Mouse (Mus musculus): Measurements from ENCODE around the gene Olfr912. TPM values are rescaled to one million over a fixed set of nuclear protein-coding genes. Genes with fewer than 3 reads are reported as not detected.
A peak's percentile ranks its signal among the peaks of the same experiment; 100 is the strongest.

The Olfr912 gene
- total RNA-seq, 1 experiment, result not detected

- Histone ChIP-seq H3K36me3 (ENCODE audit: control insufficient read depth, insufficient read depth, low read length, poor library complexity, severe bottlenecking) (no peaks in the 10 kb centered on the region; the same call in 1 of the 2 replicates), H3K9ac (ENCODE audit: insufficient read depth, low read depth, low read length, poor library complexity, severe bottlenecking) (no peak overlapping the region), H3K9me3 (ENCODE audit: control insufficient read depth, insufficient read depth, low read depth, low read length) (peaks cover 8% of the 10 kb centered on the region), H3K4me1 (ENCODE audit: control insufficient read depth in 2 of 2, insufficient read depth in 2 of 2, low read length in 2 of 2, poor library complexity in 1 of 2) (no peaks in the 10 kb centered on the region), H3K4me3 (ENCODE audit: insufficient read depth in 1 of 2, low read depth in 1 of 2, low read length in 2 of 2, poor library complexity in 1 of 2, severe bottlenecking in 1 of 2) (no peak overlapping the region), H3K27ac (ENCODE audit: insufficient read depth, low read depth, low read length, poor library complexity, severe bottlenecking) (peak overlapping the region; percentile 47; the same call in 1 of the 2 replicates)
- no peak for DNase-seq (ENCODE audit: low read depth, low spot score)
- in situ Hi-C loops (cut with MboI; ENCODE audit: low sequenced_read_pairs in 2 of 2, unreplicated experiment in 2 of 2), result no loop called here
- TF ChIP-seq MAFK (IDR thresholded peaks at IDR 0.05; ENCODE audit: insufficient read depth, low read depth, low read length), result no peak
- TF ChIP-seq ZNF384 (IDR thresholded peaks at IDR 0.05; ENCODE audit: low read depth, low read length), result no peak
- no peak for TF ChIP-seq CHD2 (IDR thresholded peaks at IDR 0.05; ENCODE audit: low read depth, low read length)
- TF ChIP-seq ZC3H11A (IDR thresholded peaks at IDR 0.05; ENCODE audit: borderline replicate concordance, low read depth, low read length), result no peak
- no peak for TF ChIP-seq HCFC1 (IDR thresholded peaks at IDR 0.05; ENCODE audit: borderline replicate concordance, insufficient read depth, low read length)
These were observed 52.4 kb downstream of the Olfr912 start for GRCm38 (mm10) chr9:38632406-38632805.

Other genes with a start within 250 kb of the Olfr912 start
- not detected in 2 replicates for gene Olfr898, start 231.8 kb upstream of the Olfr912 start, total RNA-seq (2012; rRNA removed)
- not detected in 2 replicates for gene Olfr250, start 213.3 kb upstream of the Olfr912 start, total RNA-seq (2012; rRNA removed)
- gene Olfr251, start 203.1 kb upstream of the Olfr912 start, total RNA-seq (2012; rRNA removed), result not detected in 2 replicates
- 0.49 and 0.53 TPM in 2 replicates for gene Olfr147, start 178.5 kb upstream of the Olfr912 start, total RNA-seq (2012; rRNA removed)
- 0.26 and 0.58 TPM in 2 replicates for gene Olfr901, start 150.7 kb upstream of the Olfr912 start, total RNA-seq (2012; rRNA removed)
- not detected in 2 replicates for gene Olfr902, start 132.5 kb upstream of the Olfr912 start, total RNA-seq (2012; rRNA removed)
- gene Olfr904, start 117.0 kb upstream of the Olfr912 start, total RNA-seq (2012; rRNA removed), result not detected in 2 replicates
- not detected in 2 replicates for gene Olfr905, start 109.1 kb upstream of the Olfr912 start, total RNA-seq (2012; rRNA removed)
- not detected in 2 replicates for gene Olfr906, start 93.1 kb upstream of the Olfr912 start, total RNA-seq (2012; rRNA removed)
- not detected in 2 replicates for gene Olfr907, start 84.4 kb upstream of the Olfr912 start, total RNA-seq (2012; rRNA removed)
- gene Olfr911-ps1, start 58.6 kb upstream of the Olfr912 start, total RNA-seq (2012; rRNA removed), result not detected in 2 replicates
- gene Olfr910, start 42.3 kb upstream of the Olfr912 start, total RNA-seq (2012; rRNA removed), result not detected in 2 replicates
- gene Olfr913, start 12.6 kb downstream of the Olfr912 start, total RNA-seq (2012; rRNA removed), result not detected in 2 replicates
- not detected in 2 replicates for gene Olfr914, start 24.9 kb downstream of the Olfr912 start, total RNA-seq (2012; rRNA removed)
- gene Olfr916, start 79.7 kb downstream of the Olfr912 start, total RNA-seq (2012; rRNA removed), result not detected in 2 replicates
- gene Olfr917, start 85.7 kb downstream of the Olfr912 start, total RNA-seq (2012; rRNA removed), result not detected in 2 replicates
- gene Olfr918, start 94.4 kb downstream of the Olfr912 start, total RNA-seq (2012; rRNA removed), result not detected in 2 replicates
- gene Olfr919, start 123.5 kb downstream of the Olfr912 start, total RNA-seq (2012; rRNA removed), result not detected in 2 replicates
- gene Vwa5a, start 138.1 kb downstream of the Olfr912 start, total RNA-seq (2012; rRNA removed), result 10.4 and 11.9 TPM in 2 replicates
- 0.09 and 0.11 TPM in 2 replicates for gene Olfr920, start 172.1 kb downstream of the Olfr912 start, total RNA-seq (2012; rRNA removed)
- not detected in 2 replicates for gene Olfr921, start 192.9 kb downstream of the Olfr912 start, total RNA-seq (2012; rRNA removed)
- gene Olfr922, start 234.4 kb downstream of the Olfr912 start, total RNA-seq (2012; rRNA removed), result not detected in 2 replicates
- gene Olfr923, start 246.4 kb downstream of the Olfr912 start, total RNA-seq (2012; rRNA removed), result not detected in 2 replicates

All from ES-E14 (cell line).